Mouse (Mus musculus): ENCODE data around the gene Trpm3. TPM values are rescaled to one million over a fixed set of nuclear protein-coding genes. Genes with fewer than 3 reads are reported as not detected.

The Trpm3 gene
- polyA plus RNA-seq, 1 experiment from 2014 or later: 6.0 TPM

GRCm38 (mm10) chr19:22222520-22222919, 83.7 kb downstream of the Trpm3 start:
- 79% methylated on average over 2 of the region's 2 CpGs for WGBS
- H3K27ac ChIP-seq: no peak overlapping the region

GRCm38 (mm10) chr19:22234187-22234586, 95.3 kb downstream of the Trpm3 start:
- Histone ChIP-seq H3K4me1 (no peaks in the 10 kb centered on the region), H3K4me3 (no peak overlapping the region), H3K9me3 (no peaks in the 10 kb centered on the region), H3K27ac (no peak overlapping the region), H3K36me3 (replicated peaks) (no peaks in the 10 kb centered on the region), H3K27me3 (ENCODE audit: poor library complexity, severe bottlenecking) (no peaks in the 10 kb centered on the region)
- DNase-seq (ENCODE audit: extremely low spot score, low spot score): no peak

More at GRCm38 (mm10) chr19:22222520-22222919, 83.7 kb downstream of the Trpm3 start:
- H3K4me1 ChIP-seq: no peaks in the 10 kb centered on the region
- no peaks in the 10 kb centered on the region for H3K9me3 ChIP-seq
- no peak overlapping the region for H3K4me3 ChIP-seq
- DNase-seq (ENCODE audit: extremely low spot score, low spot score): no peak
- H3K27me3 ChIP-seq (ENCODE audit: poor library complexity, severe bottlenecking): no peaks in the 10 kb centered on the region
- H3K36me3 ChIP-seq (replicated peaks): no peaks in the 10 kb centered on the region

GRCm38 (mm10) chr19:22249076-22249475, 110.2 kb downstream of the Trpm3 start:
- Histone ChIP-seq H3K4me3 (no peak overlapping the region), H3K27me3 (ENCODE audit: poor library complexity, severe bottlenecking) (no peaks in the 10 kb centered on the region), H3K9me3 (no peaks in the 10 kb centered on the region), H3K27ac (no peak overlapping the region), H3K36me3 (replicated peaks) (no peaks in the 10 kb centered on the region), H3K4me1 (no peaks in the 10 kb centered on the region)
- no peak for DNase-seq (ENCODE audit: extremely low spot score, low spot score)
- 89% methylated on average over 6 of the region's 6 CpGs for WGBS

DNA sequence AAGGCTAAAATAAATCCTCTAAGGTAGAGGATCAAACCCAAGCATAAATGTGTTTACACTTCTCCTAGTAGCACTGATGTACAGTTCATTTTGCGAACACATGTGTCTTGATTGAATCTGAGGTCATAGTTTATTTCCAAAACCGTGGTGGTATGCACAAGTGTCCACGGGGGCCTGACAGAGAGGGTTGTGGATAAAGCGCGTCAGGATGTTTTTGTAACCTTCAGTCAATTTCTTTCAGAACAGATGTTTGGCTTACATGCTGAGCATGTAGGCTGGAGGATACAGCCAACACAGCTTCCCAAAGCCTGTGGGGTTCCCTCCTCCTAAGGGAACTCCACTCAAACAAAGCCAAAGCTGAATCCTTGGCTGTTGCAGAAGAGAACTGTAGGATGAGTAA, 134.1 kb downstream of the Trpm3 start:
- H3K27ac ChIP-seq: no peak overlapping the region
- H3K4me1 ChIP-seq: no peaks in the 10 kb centered on the region
- no peaks in the 10 kb centered on the region for H3K27me3 ChIP-seq (ENCODE audit: poor library complexity, severe bottlenecking)
- H3K36me3 ChIP-seq (replicated peaks): no peaks in the 10 kb centered on the region
- H3K4me3 ChIP-seq: no peak overlapping the region
- DNase-seq (ENCODE audit: extremely low spot score, low spot score): no peak
- no peaks in the 10 kb centered on the region for H3K9me3 ChIP-seq
- 78% methylated on average over 5 of the region's 5 CpGs for whole genome bisulfite sequencing

DNA sequence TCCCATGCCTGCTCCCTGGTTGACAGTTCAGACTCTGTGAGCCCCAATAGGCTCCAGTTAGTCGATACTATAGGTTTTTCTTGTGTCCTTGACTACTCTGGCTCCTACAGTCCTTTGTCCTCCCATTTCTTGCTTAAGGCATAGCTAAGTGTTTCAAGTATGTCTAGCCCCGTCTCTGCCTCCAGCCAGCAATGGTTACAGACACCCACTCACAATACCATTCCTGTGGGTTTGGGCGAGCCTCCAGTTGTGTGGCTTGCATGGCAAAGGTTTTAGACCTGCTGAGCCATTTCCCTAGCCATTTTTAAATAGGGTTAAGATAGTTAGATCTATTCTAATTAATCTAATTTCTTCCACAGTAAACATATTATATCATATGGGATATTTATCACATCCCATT, 145.8 kb downstream of the Trpm3 start:
- Histone ChIP-seq H3K4me3 (no peak overlapping the region), H3K36me3 (replicated peaks) (no peaks in the 10 kb centered on the region), H3K27me3 (ENCODE audit: poor library complexity, severe bottlenecking) (no peaks in the 10 kb centered on the region), H3K4me1 (no peaks in the 10 kb centered on the region; the same call in 1 of the 2 replicates), H3K9me3 (no peaks in the 10 kb centered on the region), H3K27ac (no peak overlapping the region)
- DNase-seq (ENCODE audit: extremely low spot score, low spot score): no peak
- 87% methylated on average over 3 of the region's 3 CpGs for WGBS

DNA sequence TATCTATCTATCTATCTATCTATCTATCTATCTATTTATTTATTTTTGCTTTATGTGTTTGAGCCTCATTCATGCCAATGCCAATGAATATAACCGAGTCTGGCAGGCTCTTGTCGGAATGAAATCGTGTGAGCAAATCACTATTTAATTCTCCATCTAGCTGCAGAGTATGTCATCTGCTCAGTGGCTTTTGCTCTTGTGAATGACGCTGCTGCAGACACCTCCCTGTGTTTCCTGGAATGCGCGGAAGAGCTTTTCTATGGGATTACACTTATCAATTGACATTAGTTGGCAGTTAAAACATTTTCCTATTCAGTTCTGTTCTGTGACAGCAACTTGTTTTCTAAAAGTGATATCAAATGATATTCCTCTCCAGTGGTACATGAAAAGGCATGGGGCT, 153.8 kb downstream of the Trpm3 start:
- WGBS: 92% methylated on average over 6 of the region's 6 CpGs
- Histone ChIP-seq H3K9me3 (no peaks in the 10 kb centered on the region), H3K27me3 (ENCODE audit: poor library complexity, severe bottlenecking) (no peaks in the 10 kb centered on the region), H3K4me3 (no peak overlapping the region), H3K27ac (no peak overlapping the region), H3K36me3 (replicated peaks) (no peaks in the 10 kb centered on the region), H3K4me1 (no peaks in the 10 kb centered on the region)
- DNase-seq (ENCODE audit: extremely low spot score, low spot score): no peak

- H3K27ac ChIP-seq: no peak overlapping the region
- H3K27me3 ChIP-seq (ENCODE audit: poor library complexity, severe bottlenecking): peaks cover 12% of the 10 kb centered on the region
- no peaks in the 10 kb centered on the region for H3K36me3 ChIP-seq (replicated peaks)
- no peak overlapping the region for H3K4me3 ChIP-seq
- WGBS: 55% methylated on average over 2 of the region's 2 CpGs
- DNase-seq (ENCODE audit: extremely low spot score, low spot score): no peak
- no peaks in the 10 kb centered on the region for H3K9me3 ChIP-seq
- peaks cover 13% of the 10 kb centered on the region for H3K4me1 ChIP-seq
These were observed 162.1 kb downstream of the Trpm3 start for GRCm38 (mm10) chr19:22300906-22301305.

DNA sequence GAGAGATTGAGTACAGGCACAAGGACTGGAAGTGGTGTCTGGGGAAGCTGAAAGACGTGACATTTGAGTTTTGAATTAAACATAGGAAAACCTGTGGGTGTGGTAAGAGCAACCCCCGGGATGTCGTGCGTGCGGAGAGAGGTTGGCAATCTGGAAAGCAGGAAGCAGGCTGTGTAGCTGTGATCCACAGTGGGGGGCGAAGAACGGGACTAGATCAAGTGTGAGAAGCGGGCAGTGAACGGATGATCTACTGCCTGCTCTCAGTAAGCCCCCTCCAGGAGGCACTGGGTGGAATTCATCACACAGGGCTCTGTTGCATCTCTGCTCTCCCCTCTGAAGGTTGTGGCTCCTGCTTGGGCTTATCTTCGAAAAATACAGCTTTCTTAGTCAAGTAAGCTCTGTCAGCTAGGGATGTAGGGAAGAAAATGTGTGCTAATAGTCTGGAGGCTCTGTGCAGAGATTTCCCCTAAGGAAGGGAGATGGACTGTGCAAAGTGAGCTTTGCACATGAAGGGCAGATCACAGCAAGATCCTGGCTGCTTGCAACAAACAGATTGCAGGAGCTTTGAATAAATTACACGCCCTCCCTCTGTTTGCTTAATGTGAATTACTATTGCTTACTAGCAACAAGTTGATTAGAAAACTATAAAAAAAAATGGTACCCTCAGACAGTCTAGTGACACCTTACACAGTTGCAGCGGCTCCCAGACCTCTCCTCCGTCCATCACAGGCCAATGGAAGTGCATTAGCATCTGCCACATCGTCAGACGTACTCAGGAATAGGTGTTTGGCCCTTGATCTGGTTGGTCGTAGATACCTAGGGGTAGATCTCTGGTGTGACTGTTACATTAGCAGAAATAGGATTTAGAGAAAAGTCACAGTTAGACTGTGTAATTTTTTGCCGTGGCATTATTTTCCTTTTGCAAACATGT, 164.4 kb downstream of the Trpm3 start:
- Histone ChIP-seq H3K4me3 (peak overlapping the region; percentile 43; the same call in 1 of the 2 replicates), H3K36me3 (replicated peaks) (no peaks in the 10 kb centered on the region), H3K27ac (no peak overlapping the region), H3K9me3 (no peaks in the 10 kb centered on the region), H3K27me3 (ENCODE audit: poor library complexity, severe bottlenecking) (peaks cover 12% of the 10 kb centered on the region), H3K4me1 (peaks cover 13% of the 10 kb centered on the region)
- WGBS: 28% methylated on average over 17 of the region's 17 CpGs
- DNase-seq (ENCODE audit: extremely low spot score, low spot score): no peak

DNA sequence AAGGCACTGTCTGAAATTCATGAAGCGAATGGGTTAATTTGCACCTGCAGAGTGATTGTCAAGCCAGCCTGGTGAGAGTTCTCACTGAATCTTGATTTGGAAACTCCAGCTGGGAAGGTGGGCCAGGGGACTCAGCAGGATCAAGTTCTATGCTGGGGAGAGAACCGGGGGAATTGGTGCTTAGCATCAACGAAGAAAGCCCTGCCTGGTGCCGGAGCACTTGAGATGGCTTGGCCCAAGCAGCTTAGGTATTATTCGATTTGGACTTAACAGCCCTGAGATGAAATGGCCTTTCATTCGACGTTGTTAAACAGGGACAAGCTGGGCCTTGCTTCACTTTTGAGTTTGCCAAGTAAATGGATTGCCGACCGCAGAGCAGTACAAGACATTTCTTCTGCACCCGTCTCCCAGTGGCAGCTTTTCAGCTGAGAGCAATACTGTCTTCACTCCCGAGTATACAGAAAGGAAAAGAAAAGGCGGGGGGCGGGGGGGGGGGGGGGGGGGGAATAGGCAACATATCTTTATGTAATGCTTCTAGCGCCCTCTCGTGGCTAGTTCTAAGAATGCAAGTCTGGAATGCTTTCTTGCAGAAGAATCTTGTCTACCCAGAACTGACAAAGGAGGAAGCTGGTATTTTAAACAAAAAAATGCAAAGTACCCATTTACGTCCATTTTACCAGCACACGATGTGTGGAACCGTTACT, 165.3 kb downstream of the Trpm3 start:
- peak; percentile 82 for DNase-seq (ENCODE audit: extremely low spot score, low spot score)
- no peak overlapping the region; the same call in 1 of the 2 replicates for H3K27ac ChIP-seq

GRCm38 (mm10) chr19:22308081-22308480, 169.2 kb downstream of the Trpm3 start:
- DNase-seq (ENCODE audit: extremely low spot score, low spot score): no peak
- peaks cover 9% of the 10 kb centered on the region for H3K27me3 ChIP-seq (ENCODE audit: poor library complexity, severe bottlenecking)
- no peak overlapping the region for H3K27ac ChIP-seq
- no peaks in the 10 kb centered on the region for H3K9me3 ChIP-seq
- 93% methylated on average over 2 of the region's 2 CpGs for WGBS
- H3K4me3 ChIP-seq: no peak overlapping the region
- no peaks in the 10 kb centered on the region for H3K36me3 ChIP-seq (replicated peaks)
- H3K4me1 ChIP-seq: peaks cover 11% of the 10 kb centered on the region

More for the DNA sequence above, 165.3 kb downstream of the Trpm3 start:
- peak overlapping the region; percentile 43 for H3K4me3 ChIP-seq
- H3K36me3 ChIP-seq (replicated peaks): no peaks in the 10 kb centered on the region
- peaks cover 13% of the 10 kb centered on the region for H3K4me1 ChIP-seq
- no peaks in the 10 kb centered on the region for H3K9me3 ChIP-seq
- peaks cover 12% of the 10 kb centered on the region for H3K27me3 ChIP-seq (ENCODE audit: poor library complexity, severe bottlenecking)
- whole genome bisulfite sequencing: 2% methylated on average over 18 of the region's 18 CpGs

DNA sequence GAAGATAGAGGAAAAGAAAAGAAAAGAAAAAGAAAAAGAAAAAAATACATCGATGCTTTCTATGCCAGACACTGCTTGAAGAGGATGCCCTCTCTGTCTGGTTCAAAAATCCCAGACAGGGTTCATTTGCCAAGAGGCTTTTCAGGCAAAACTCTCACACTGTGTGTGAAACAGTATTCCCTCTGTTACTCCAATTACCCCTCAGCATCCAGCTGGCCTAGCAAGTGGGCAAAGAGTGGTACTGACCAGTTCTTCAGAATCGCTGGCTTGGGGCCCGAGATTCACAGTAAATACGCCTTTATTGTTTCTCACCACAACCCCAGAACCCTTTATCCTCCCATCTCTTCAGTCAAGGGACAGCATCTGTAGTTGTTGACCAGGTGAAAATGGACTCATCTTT, 178.5 kb downstream of the Trpm3 start:
- DNase-seq (ENCODE audit: extremely low spot score, low spot score): no peak
- H3K36me3 ChIP-seq (replicated peaks): no peaks in the 10 kb centered on the region
- H3K9me3 ChIP-seq: no peaks in the 10 kb centered on the region
- no peaks in the 10 kb centered on the region for H3K4me1 ChIP-seq
- H3K27ac ChIP-seq: no peak overlapping the region
- no peaks in the 10 kb centered on the region for H3K27me3 ChIP-seq (ENCODE audit: poor library complexity, severe bottlenecking)
- no peak overlapping the region for H3K4me3 ChIP-seq
- 92% methylated on average over 4 of the region's 4 CpGs for WGBS

DNA sequence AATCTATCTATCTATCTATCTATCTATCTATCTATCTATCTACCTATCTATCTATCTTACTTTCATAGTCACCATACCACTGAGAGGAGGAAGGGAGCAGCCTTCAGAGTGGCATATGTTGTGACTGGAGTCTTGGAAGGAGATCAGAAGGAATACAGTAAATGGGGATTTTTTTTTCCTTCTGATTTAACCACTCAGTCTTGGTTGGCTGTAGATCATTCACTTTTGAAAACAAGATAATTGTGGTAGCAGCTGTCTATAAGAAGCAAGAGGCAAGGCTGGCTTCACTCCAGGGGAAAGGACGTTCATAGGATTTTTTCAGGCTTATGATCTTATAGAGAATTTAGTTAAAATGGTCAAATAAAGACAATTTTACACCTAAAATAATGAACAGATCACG, 188.0 kb downstream of the Trpm3 start:
- no peaks in the 10 kb centered on the region for H3K4me1 ChIP-seq
- H3K9me3 ChIP-seq: no peaks in the 10 kb centered on the region
- DNase-seq (ENCODE audit: extremely low spot score, low spot score): no peak
- H3K27ac ChIP-seq: no peak overlapping the region
- 77% methylated on average over 2 of the region's 2 CpGs for WGBS
- no peaks in the 10 kb centered on the region for H3K27me3 ChIP-seq (ENCODE audit: poor library complexity, severe bottlenecking)
- H3K36me3 ChIP-seq (replicated peaks): no peaks in the 10 kb centered on the region
- H3K4me3 ChIP-seq: no peak overlapping the region

GRCm38 (mm10) chr19:22327226-22327625, 188.4 kb downstream of the Trpm3 start:
- Histone ChIP-seq H3K36me3 (replicated peaks) (no peaks in the 10 kb centered on the region), H3K27ac (no peak overlapping the region), H3K4me1 (no peaks in the 10 kb centered on the region), H3K4me3 (no peak overlapping the region), H3K9me3 (no peaks in the 10 kb centered on the region), H3K27me3 (ENCODE audit: poor library complexity, severe bottlenecking) (no peaks in the 10 kb centered on the region)
- no peak for DNase-seq (ENCODE audit: extremely low spot score, low spot score)
- WGBS: 73% methylated on average over 5 of the region's 5 CpGs
